Mouse (Mus musculus): ENCODE results near the gene Frmd4b. TPM values are rescaled to one million over a fixed set of nuclear protein-coding genes. Genes with fewer than 3 reads are reported as not detected.

The Frmd4b gene
- polyA plus RNA-seq, 1 experiment from 2014 or later, result 11.1 TPM

DNA sequence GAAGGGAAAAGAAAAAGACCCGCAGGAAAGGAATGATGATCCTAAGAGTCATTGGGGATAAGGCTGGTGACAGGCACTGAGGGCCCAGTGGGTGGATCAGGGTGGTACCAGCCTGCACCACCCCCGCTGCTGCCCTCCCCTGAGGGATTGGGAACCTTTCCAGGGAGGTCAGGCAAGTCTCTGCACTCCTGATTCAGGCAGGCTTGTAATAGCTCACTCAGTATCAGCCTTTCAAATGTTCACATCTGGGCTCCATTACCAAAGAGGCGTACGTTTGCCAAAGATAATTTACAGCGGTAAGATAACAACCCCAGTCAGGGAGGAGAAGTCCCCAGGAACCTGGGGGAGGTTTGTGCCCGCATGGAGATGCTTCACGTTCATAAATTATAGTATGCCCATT, 212.0 kb downstream of the Frmd4b start:
- H3K4me1 ChIP-seq (ENCODE audit: insufficient read depth, low read depth, low read length), result no peaks in the 10 kb centered on the region
- H3K4me2 ChIP-seq (replicated peaks; ENCODE audit: low read depth, low read length), result no peak overlapping the region
- ATAC-seq (no peak), DNase-seq (ENCODE audit: low spot score) (no peak)
- TF ChIP-seq EP300 (IDR thresholded peaks at IDR 0.05) (no peak), CTCF (IDR thresholded peaks at IDR 0.05) (no peak)
- no peaks in the 10 kb centered on the region for H3K27me3 ChIP-seq (replicated peaks; ENCODE audit: insufficient read depth, low read length)
- no peak overlapping the region for H3K27ac ChIP-seq (ENCODE audit: low read length)
- no peak overlapping the region for H3K4me3 ChIP-seq (ENCODE audit: low read depth, low read length)
- no peaks in the 10 kb centered on the region for H3K9me3 ChIP-seq (ENCODE audit: low read length)
- WGBS, result 39% methylated on average over 7 of the region's 7 CpGs
- H3K36me3 ChIP-seq (ENCODE audit: insufficient read depth, low read length), result no peaks in the 10 kb centered on the region
- H3K9ac ChIP-seq (replicated peaks; ENCODE audit: low read depth), result no peak overlapping the region

DNA sequence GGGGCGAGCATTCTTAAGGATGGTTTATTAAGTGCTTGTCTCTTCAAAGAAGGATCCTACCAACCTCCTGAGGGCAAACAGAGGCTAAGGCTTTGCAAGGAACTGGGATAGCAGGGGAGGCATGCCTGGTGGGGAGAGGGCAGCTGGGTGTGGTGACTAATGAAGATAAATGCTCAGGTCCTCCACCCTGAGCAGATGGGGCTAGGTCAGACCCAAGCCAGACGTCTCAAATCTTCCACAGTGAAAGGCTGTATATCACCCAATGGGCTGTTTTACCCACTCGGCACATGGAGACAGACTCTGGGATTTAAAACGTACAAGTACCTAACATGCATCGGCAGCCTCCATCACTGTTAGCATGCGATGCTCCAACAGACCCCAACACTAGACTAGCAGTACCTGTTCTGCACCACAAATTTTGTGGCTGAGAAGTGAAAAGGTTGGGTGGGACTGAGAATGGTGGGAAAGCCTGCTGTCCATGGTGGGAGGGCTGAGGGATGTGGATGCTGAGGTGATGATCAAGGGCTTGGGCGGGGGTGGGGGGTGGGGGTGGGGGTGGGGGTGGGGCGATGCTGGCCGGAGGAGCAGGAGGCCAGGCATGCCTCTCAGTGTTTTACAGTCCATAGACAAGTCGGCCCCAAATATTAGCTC, 214.4 kb downstream of the Frmd4b start:
- no peaks in the 10 kb centered on the region for H3K27me3 ChIP-seq (replicated peaks; ENCODE audit: insufficient read depth, low read length)
- WGBS, result 60% methylated on average over 10 of the region's 10 CpGs
- H3K4me2 ChIP-seq (replicated peaks; ENCODE audit: low read depth, low read length), result no peak overlapping the region
- ATAC-seq, result no peak
- no peak overlapping the region for H3K9ac ChIP-seq (replicated peaks; ENCODE audit: low read depth)
- H3K9me3 ChIP-seq (ENCODE audit: low read length), result no peaks in the 10 kb centered on the region
- no peaks in the 10 kb centered on the region for H3K4me1 ChIP-seq (ENCODE audit: insufficient read depth, low read depth, low read length)
- H3K4me3 ChIP-seq (ENCODE audit: low read depth, low read length), result no peak overlapping the region
- H3K27ac ChIP-seq (ENCODE audit: low read length), result no peak overlapping the region
- DNase-seq (ENCODE audit: low spot score), result no peak
- no peaks in the 10 kb centered on the region for H3K36me3 ChIP-seq (ENCODE audit: insufficient read depth, low read length)
- no peak for TF ChIP-seq CTCF (IDR thresholded peaks at IDR 0.05)
- TF ChIP-seq EP300 (IDR thresholded peaks at IDR 0.05), result no peak

GRCm38 (mm10) chr6:97400446-97400845, 216.9 kb downstream of the Frmd4b start:
- Histone ChIP-seq H3K36me3 (ENCODE audit: insufficient read depth, low read length) (no peaks in the 10 kb centered on the region), H3K27ac (ENCODE audit: low read length) (no peak overlapping the region), H3K9ac (replicated peaks; ENCODE audit: low read depth) (no peak overlapping the region), H3K4me2 (replicated peaks; ENCODE audit: low read depth, low read length) (no peak overlapping the region), H3K4me3 (ENCODE audit: low read depth, low read length) (no peak overlapping the region), H3K27me3 (replicated peaks; ENCODE audit: insufficient read depth, low read length) (no peaks in the 10 kb centered on the region), H3K4me1 (ENCODE audit: insufficient read depth, low read depth, low read length) (0 out of 2 replicates have a peak, but pooled peaks cover 4% of the 10 kb centered on the region), H3K9me3 (ENCODE audit: low read length) (no peaks in the 10 kb centered on the region)
- 87% methylated on average over 6 of the region's 6 CpGs for WGBS
- DNase-seq (ENCODE audit: low spot score) (no peak), ATAC-seq (no peak)
- no peak for TF ChIP-seq CTCF (IDR thresholded peaks at IDR 0.05)
- TF ChIP-seq EP300 (IDR thresholded peaks at IDR 0.05), result no peak

GRCm38 (mm10) chr6:97397935-97398334, 219.4 kb downstream of the Frmd4b start:
- Histone ChIP-seq H3K9ac (replicated peaks; ENCODE audit: low read depth) (no peak overlapping the region), H3K9me3 (ENCODE audit: low read length) (no peaks in the 10 kb centered on the region), H3K36me3 (ENCODE audit: insufficient read depth, low read length) (no peaks in the 10 kb centered on the region), H3K4me2 (replicated peaks; ENCODE audit: low read depth, low read length) (no peak overlapping the region), H3K4me1 (ENCODE audit: insufficient read depth, low read depth, low read length) (0 out of 2 replicates have a peak, but pooled peaks cover 4% of the 10 kb centered on the region), H3K27me3 (replicated peaks; ENCODE audit: insufficient read depth, low read length) (no peaks in the 10 kb centered on the region), H3K4me3 (ENCODE audit: low read depth, low read length) (no peak overlapping the region), H3K27ac (ENCODE audit: low read length) (no peak overlapping the region)
- TF ChIP-seq EP300 (IDR thresholded peaks at IDR 0.05) (no peak), CTCF (IDR thresholded peaks at IDR 0.05) (no peak)
- no peak for ATAC-seq
- no peak for DNase-seq (ENCODE audit: low spot score)
- 88% methylated on average over 4 of the region's 4 CpGs for WGBS

GRCm38 (mm10) chr6:97396957-97397354, 220.4 kb downstream of the Frmd4b start:
- WGBS, result 69% methylated on average over 3 of the region's 3 CpGs

GRCm38 (mm10) chr6:97396351-97396956, 220.9 kb downstream of the Frmd4b start:
- H3K27ac ChIP-seq (ENCODE audit: low read length), result no peak overlapping the region
- H3K27me3 ChIP-seq (replicated peaks; ENCODE audit: insufficient read depth, low read length), result no peaks in the 10 kb centered on the region
- no peak for ATAC-seq
- no peaks in the 10 kb centered on the region for H3K9me3 ChIP-seq (ENCODE audit: low read length)
- no peak overlapping the region for H3K4me2 ChIP-seq (replicated peaks; ENCODE audit: low read depth, low read length)
- H3K9ac ChIP-seq (replicated peaks; ENCODE audit: low read depth), result no peak overlapping the region
- H3K4me1 ChIP-seq (ENCODE audit: insufficient read depth, low read depth, low read length), result 0 out of 2 replicates have a peak, but pooled peaks cover 4% of the 10 kb centered on the region
- TF ChIP-seq EP300 (IDR thresholded peaks at IDR 0.05) (no peak), CTCF (IDR thresholded peaks at IDR 0.05) (no peak)
- no peak overlapping the region for H3K4me3 ChIP-seq (ENCODE audit: low read depth, low read length)
- 27% methylated on average over 9 of the region's 9 CpGs for WGBS
- peak; percentile 25 for DNase-seq (ENCODE audit: low spot score)
- H3K36me3 ChIP-seq (ENCODE audit: insufficient read depth, low read length), result no peaks in the 10 kb centered on the region

More at GRCm38 (mm10) chr6:97396957-97397354, 220.4 kb downstream of the Frmd4b start:
- Histone ChIP-seq H3K4me2 (replicated peaks; ENCODE audit: low read depth, low read length) (no peak overlapping the region), H3K9me3 (ENCODE audit: low read length) (no peaks in the 10 kb centered on the region), H3K4me1 (ENCODE audit: insufficient read depth, low read depth, low read length) (0 out of 2 replicates have a peak, but pooled peaks cover 4% of the 10 kb centered on the region), H3K9ac (replicated peaks; ENCODE audit: low read depth) (no peak overlapping the region), H3K36me3 (ENCODE audit: insufficient read depth, low read length) (no peaks in the 10 kb centered on the region), H3K4me3 (ENCODE audit: low read depth, low read length) (no peak overlapping the region), H3K27ac (ENCODE audit: low read length) (no peak overlapping the region), H3K27me3 (replicated peaks; ENCODE audit: insufficient read depth, low read length) (no peaks in the 10 kb centered on the region)
- no peak for TF ChIP-seq EP300 (IDR thresholded peaks at IDR 0.05)
- TF ChIP-seq CTCF (IDR thresholded peaks at IDR 0.05), result no peak
- ATAC-seq (no peak), DNase-seq (ENCODE audit: low spot score) (no peak)

Data from lung, postnatal 0 days (tissue).